Mouse (Mus musculus) cerebellum, adult 2 months (tissue): Measurements from ENCODE around the gene 2010111I01Rik.

Experiments
- CTCF ChIP-seq: fragments of 200-500 bp; IDR thresholded peaks from 2 replicates; pipeline ENCODE4 v1.5.1; 2011; ENCODE audit warnings: low read depth, mild to moderate bottlenecking, control low read depth, low read length, moderate library complexity, borderline replicate concordance; ENCODE audit not compliant: insufficient read depth
- POLR2A ChIP-seq: fragments of 200-500 bp; IDR thresholded peaks from 2 replicates; pipeline ENCODE4 v1.6.1; 2011; ENCODE audit warnings: low read length, control low read depth, borderline replicate concordance; ENCODE audit not compliant: insufficient read depth

DNA sequence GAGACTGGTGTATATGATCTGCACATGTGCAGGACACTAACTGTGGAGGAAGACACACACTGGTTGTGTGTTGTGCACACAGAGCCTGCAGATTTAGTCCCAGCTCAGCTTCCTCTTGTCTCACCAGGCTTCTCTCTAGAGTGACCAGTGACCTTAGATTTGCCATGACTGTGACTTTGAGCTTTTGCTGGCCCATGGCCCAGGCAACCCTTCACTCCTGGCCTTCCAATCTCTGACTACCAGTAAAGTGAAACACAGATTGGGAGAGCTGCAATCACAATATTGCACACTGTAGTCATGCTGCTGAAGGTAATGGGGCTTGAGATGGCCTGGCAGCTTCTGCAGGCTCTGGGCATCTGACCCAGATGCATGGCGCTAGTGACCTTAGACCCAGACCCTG is 348.6 kb downstream of the 2010111I01Rik start:
- TF ChIP-seq CTCF (no peak), POLR2A (no peak)
